Mouse (Mus musculus) megakaryocyte, embryonic 14.5 days (primary cell): ENCODE data around the gene Apc2.

ENCODE experiments used
- FLI1 ChIP-seq: IDR thresholded peaks from 2 replicates; pipeline ENCODE4 v1.6.1; 2012; ENCODE audit warnings: low read length, inconsistent platforms, mixed read lengths
- GATA1 ChIP-seq: IDR thresholded peaks from 3 replicates; pipeline ENCODE4 v1.6.1; 2012; ENCODE audit warnings: mixed read lengths, low read length, inconsistent platforms, borderline replicate concordance

DNA sequence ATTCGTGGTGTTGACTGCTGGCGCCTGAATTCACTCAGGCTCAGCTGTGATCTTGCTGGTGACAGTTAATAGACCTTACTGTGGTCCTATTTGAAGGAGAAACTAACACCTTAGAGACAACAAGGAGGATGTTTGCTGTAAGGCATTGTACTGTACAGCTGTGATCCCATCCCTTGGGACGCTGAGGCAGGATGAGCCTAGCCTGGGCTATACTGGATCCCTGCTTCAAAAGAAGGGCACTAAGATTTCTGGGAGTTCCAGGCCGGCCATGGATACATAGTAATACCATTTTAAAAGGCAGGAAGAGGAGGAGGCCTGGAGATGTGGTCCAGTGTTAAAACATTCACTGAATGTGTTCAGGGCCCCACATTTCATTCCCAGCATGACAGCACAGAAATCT, 45.2 kb upstream of the Apc2 start:
- no peak for TF ChIP-seq GATA1
- TF ChIP-seq FLI1, result no peak
